Mouse (Mus musculus) ES-E14 (cell line): ENCODE measurements around the gene Specc1l. TPM values are rescaled to one million over a fixed set of nuclear protein-coding genes. Genes with fewer than 3 reads are reported as not detected.

Source experiments
- DNase-seq: peaks from one replicate; pipeline ENCODE4 v3.0.0-alpha.2; 2013; ENCODE audit warnings: low read depth, low spot score
- H3K27ac ChIP-seq: 2 replicates; pipeline ENCODE4 v1.5.1; 2012; ENCODE audit warnings: low read depth, mild to moderate bottlenecking, low read length, moderate library complexity, mixed read lengths; ENCODE audit not compliant: poor library complexity, insufficient read depth, severe bottlenecking
- H3K36me3 ChIP-seq: 2 replicates; pipeline ENCODE4 v1.6.1; 2012; ENCODE audit warnings: mild to moderate bottlenecking, low read length, moderate library complexity, mixed read lengths; ENCODE audit not compliant: control insufficient read depth, poor library complexity, insufficient read depth, severe bottlenecking
- H3K4me1 ChIP-seq, 2 experiments: fragments of 150-350 bp in 1 of 2; sonication (generic) in 1 of 2; 2 replicates each; pipeline ENCODE4 v1.6.1; 2012; ENCODE audit warnings: low read length in 2 of 2, mild to moderate bottlenecking in 1 of 2, mixed read lengths in 1 of 2; ENCODE audit not compliant: control insufficient read depth in 2 of 2, insufficient read depth in 2 of 2, poor library complexity in 1 of 2
- H3K4me3 ChIP-seq, 2 experiments: fragments of 150-350 bp in 1 of 2; sonication (generic) in 1 of 2; 2 replicates each; pipeline ENCODE4 v1.5.1; 2012; ENCODE audit warnings: low read length in 2 of 2, low read depth in 1 of 2, mild to moderate bottlenecking in 1 of 2, mixed read lengths in 1 of 2; ENCODE audit not compliant: insufficient read depth in 1 of 2, poor library complexity in 1 of 2, severe bottlenecking in 1 of 2
- H3K9ac ChIP-seq: 2 replicates; pipeline ENCODE4 v1.6.1; 2012; ENCODE audit warnings: low read depth, mild to moderate bottlenecking, low read length, mixed read lengths; ENCODE audit not compliant: poor library complexity, insufficient read depth, severe bottlenecking
- H3K9me3 ChIP-seq: fragments of 150-350 bp; sonication (generic); 2 replicates; pipeline ENCODE4 v1.6.1; 2012; ENCODE audit warnings: low read depth, mild to moderate bottlenecking, low read length; ENCODE audit not compliant: control insufficient read depth, insufficient read depth
- CHD2 ChIP-seq: IDR thresholded peaks from 2 replicates; pipeline ENCODE4 v1.6.1; 2014; ENCODE audit warnings: mild to moderate bottlenecking, low read depth, low read length, inconsistent platforms
- HCFC1 ChIP-seq: IDR thresholded peaks from 2 replicates; pipeline ENCODE4 v1.6.1; 2012; ENCODE audit warnings: low read length, inconsistent platforms, borderline replicate concordance; ENCODE audit not compliant: insufficient read depth
- MAFK ChIP-seq: IDR thresholded peaks from 2 replicates; pipeline ENCODE4 v1.6.1; 2014; ENCODE audit warnings: mild to moderate bottlenecking, low read depth, low read length, inconsistent platforms; ENCODE audit not compliant: insufficient read depth
- ZC3H11A ChIP-seq: IDR thresholded peaks from 2 replicates; pipeline ENCODE4 v1.6.1; 2012; ENCODE audit warnings: low read depth, mild to moderate bottlenecking, inconsistent platforms, low read length, borderline replicate concordance
- ZNF384 ChIP-seq: IDR thresholded peaks from 2 replicates; pipeline ENCODE4 v1.6.1; 2012; ENCODE audit warnings: low read depth, low read length, inconsistent platforms
- in situ Hi-C, 2 experiments: fragments of 600-800 bp; cut with MboI; formaldehyde crosslinking; loops; one replicate each; pipeline ENCODE4 v1.15.1; 2025; ENCODE audit warnings: low sequenced_read_pairs in 2 of 2, inconsistent platforms in 1 of 2; ENCODE audit not compliant: unreplicated experiment in 2 of 2
- total RNA-seq: library from RNA; depleted of rRNA; stranded (reverse); fragments of 300-350 nt; gene quantifications from 2 replicates; pipeline ENCODE4 v1.2.3, GENCODE M21; 2012

Specc1l gene
- total RNA-seq, 1 experiment, result 23.5 TPM

- TF ChIP-seq CHD2 (no peak), ZNF384 (no peak), ZC3H11A (no peak), HCFC1 (no peak), MAFK (no peak)
- H3K4me1 ChIP-seq, result peaks cover 0 to 2% of the 10 kb centered on the region in 2 experiments; a peak in 2 of 4 replicates
- H3K27ac ChIP-seq, result no peak overlapping the region
- peak; percentile 15 for DNase-seq
- H3K9ac ChIP-seq, result no peak overlapping the region
- H3K9me3 ChIP-seq, result no peaks in the 10 kb centered on the region
- in situ Hi-C loops, result no loop called here
- H3K4me3 ChIP-seq, result no peak overlapping the region
- peaks cover 10% of the 10 kb centered on the region for H3K36me3 ChIP-seq
These were observed 46.4 kb downstream of the Specc1l start for GRCm38 (mm10) chr10:75258241-75258640.

- TF ChIP-seq MAFK (no peak), HCFC1 (no peak), ZC3H11A (no peak), ZNF384 (no peak), CHD2 (no peak)
- Histone ChIP-seq H3K36me3 (peaks cover 13% of the 10 kb centered on the region), H3K4me3 (no peak overlapping the region), H3K4me1 (peaks cover 0 to 2% of the 10 kb centered on the region in 2 experiments; a peak in 2 of 4 replicates), H3K9ac (no peak overlapping the region), H3K9me3 (no peaks in the 10 kb centered on the region), H3K27ac (no peak overlapping the region)
- in situ Hi-C loops, result no loop called here
- DNase-seq, result peak; percentile 47
These were observed 49.4 kb downstream of the Specc1l start for GRCm38 (mm10) chr10:75261268-75261667.

DNA sequence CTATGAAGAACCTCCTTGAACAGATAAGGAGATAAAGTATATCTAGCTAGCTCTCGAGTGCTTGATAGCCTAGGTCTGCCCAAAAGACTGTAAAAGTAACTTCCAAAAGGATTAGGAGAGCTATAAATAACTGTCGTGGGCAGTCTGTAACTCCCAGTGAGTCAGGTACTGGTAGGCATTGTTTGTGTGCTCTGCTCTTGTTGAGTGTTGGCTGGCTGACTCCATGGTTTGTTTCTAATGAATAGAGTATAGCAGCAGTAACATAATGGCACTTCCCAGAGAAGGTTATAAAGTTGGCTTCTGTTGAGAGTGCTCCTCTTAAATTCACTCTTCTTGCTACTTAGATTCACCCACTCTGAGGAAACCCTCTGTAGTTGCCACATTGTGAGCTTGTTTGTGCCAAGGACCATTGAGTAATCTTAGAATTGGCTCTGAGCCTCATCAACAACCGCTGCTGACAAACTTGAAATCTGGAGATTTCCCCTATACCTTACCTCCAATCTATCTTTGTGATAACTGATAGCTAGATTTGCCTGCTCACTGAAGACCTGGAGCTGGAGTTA is 53.2 kb downstream of the Specc1l start:
- Histone ChIP-seq H3K4me1 (no peaks in the 10 kb centered on the region; a peak in 1 of 4 replicates), H3K27ac (no peak overlapping the region), H3K36me3 (peaks cover 10% of the 10 kb centered on the region), H3K4me3 (no peak overlapping the region), H3K9ac (no peak overlapping the region), H3K9me3 (no peaks in the 10 kb centered on the region)
- DNase-seq, result no peak
- in situ Hi-C loops, result no loop called here
- no peak for TF ChIP-seq CHD2
- TF ChIP-seq ZNF384, result no peak
- TF ChIP-seq HCFC1, result no peak
- no peak for TF ChIP-seq ZC3H11A
- no peak for TF ChIP-seq MAFK

- Histone ChIP-seq H3K9me3 (no peaks in the 10 kb centered on the region), H3K36me3 (peaks cover 9% of the 10 kb centered on the region), H3K9ac (no peak overlapping the region), H3K27ac (no peak overlapping the region), H3K4me3 (no peak overlapping the region), H3K4me1 (peaks cover 0 to 6% of the 10 kb centered on the region in 2 experiments; a peak in 2 of 4 replicates)
- DNase-seq, result no peak
- in situ Hi-C loops, result no loop called here
- no peak for TF ChIP-seq CHD2
- no peak for TF ChIP-seq MAFK
These were observed 61.1 kb downstream of the Specc1l start for GRCm38 (mm10) chr10:75273020-75273419.

- Histone ChIP-seq H3K4me3 (no peak overlapping the region), H3K4me1 (peaks cover 0 to 8% of the 10 kb centered on the region in 2 experiments; a peak in 2 of 4 replicates), H3K9ac (no peak overlapping the region), H3K36me3 (peaks cover 14% of the 10 kb centered on the region), H3K9me3 (no peaks in the 10 kb centered on the region), H3K27ac (no peak overlapping the region)
- in situ Hi-C loops, result no loop called here
- no peak for TF ChIP-seq HCFC1
- TF ChIP-seq MAFK, result no peak
- TF ChIP-seq ZC3H11A, result no peak
- TF ChIP-seq CHD2, result no peak
- no peak for TF ChIP-seq ZNF384
- DNase-seq, result no peak
These were observed 64.6 kb downstream of the Specc1l start for GRCm38 (mm10) chr10:75276427-75277013.
